Mouse (Mus musculus) left cerebral cortex, adult 11 months (tissue): ENCODE measurements around the gene Zkscan14.

Experiments used
- DNase-seq: peaks from one replicate; pipeline ENCODE4 v3.0.0; 2022; ENCODE audit warnings: low spot score

The Zkscan14 gene

DNA sequence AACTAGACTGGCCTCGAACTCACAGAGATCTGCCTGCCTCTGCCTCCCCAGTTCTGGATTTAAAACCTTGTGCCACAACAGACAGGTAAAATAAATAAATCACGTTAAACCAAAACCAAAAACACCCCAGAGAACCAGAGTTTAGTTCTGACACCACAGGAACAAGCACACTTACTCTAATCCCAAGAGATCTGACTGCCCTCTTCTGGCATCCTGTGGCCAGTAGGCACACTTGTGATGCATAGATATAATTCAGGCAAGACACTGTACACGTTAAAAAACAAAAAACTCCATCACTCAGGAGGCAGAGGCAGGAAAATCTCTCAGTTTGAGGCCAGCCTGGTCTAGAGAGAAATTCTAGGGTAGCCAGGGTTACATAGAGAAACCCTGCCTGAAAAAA is 778 bp upstream of the Zkscan14 start:
- no peak for DNase-seq

DNA sequence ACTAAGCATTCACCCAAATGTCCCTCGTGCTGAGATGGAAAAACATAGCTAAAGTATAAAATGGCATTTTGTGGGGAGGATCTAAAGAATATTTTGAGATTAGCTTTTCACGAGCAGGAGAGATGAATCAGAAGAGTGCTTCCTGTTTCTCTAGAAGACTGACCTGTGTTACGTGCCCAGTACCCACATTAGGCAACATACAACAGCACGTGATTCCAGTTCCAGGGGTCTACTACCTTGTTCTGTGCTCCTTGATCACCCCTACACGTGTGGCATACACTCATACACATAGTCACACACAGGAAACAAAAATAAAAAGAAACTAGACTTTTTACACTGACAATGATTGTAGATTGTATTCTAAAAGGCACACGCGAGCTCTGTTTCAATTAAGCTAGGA is 1.3 kb downstream of the Zkscan14 start:
- DNase-seq, result no peak

DNA sequence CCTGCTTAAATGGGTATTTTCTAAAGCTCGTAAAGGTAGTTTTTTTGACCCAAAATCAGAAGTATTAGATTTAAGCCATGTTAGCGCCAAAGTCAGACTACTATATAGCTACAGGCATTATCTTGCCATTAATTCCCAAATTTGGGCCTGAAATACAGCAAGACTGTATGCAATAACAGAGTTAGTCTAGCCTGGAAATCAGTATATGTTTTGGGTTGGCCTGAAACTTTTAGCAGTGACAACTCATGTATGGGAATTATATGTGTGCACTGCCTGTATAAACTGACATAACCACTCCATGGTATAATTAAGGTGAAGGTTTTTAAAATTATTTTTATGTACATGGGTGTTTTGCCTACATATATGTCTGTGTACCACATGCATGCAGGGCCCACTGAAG is 9.7 kb downstream of the Zkscan14 start, which contains the start of gene Atp5j2:
Gene Atp5j2, minus strand, starts transcription at position 101 of the 400 bp plus-strand sequence.
- no peak for DNase-seq

DNA sequence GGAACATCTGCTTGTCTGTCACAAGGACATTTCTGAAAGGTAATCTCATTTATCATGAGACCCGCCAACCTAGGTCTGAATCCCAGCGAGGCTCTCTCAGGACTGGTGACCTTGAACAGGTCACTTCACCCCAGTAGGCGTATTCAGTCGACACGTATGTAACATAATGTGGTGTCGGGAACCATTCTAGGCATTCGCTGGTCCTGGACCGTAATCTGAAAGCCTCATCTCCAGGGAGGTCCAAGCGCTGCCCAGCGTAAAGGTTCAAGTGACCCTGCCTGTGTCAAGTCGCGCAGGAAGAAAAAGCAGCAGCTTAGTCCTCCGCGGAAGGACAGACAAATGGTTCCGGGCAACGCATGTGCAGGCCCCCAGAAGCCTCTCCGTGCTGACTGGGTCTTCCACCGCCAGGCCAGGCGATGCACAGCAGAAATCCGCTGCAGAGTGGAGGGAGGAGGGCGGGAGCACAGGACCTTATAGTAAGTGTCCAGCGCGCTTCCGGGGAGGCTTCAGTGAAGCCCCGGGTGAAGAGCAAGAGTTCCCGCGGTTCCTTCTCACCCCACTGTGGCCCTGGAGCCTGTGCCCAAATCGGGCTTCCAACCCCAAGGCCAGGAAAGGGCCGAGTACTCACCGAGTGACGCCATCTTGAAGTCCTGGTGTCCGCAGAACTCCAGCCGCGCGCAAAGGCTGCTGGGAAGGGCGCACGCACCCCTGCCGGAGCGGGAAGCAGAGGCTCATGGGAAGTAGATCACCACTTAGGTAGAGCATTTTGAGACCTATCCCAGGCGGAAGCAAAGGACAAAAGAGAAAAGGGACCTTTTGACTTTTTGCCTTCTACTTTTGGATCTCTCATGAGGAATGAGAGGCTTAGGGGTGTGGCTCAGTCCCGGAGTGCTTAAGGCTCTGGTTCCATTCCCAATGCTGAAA is 10.5 kb downstream of the Zkscan14 start:
- peak; percentile 84 for DNase-seq

DNA sequence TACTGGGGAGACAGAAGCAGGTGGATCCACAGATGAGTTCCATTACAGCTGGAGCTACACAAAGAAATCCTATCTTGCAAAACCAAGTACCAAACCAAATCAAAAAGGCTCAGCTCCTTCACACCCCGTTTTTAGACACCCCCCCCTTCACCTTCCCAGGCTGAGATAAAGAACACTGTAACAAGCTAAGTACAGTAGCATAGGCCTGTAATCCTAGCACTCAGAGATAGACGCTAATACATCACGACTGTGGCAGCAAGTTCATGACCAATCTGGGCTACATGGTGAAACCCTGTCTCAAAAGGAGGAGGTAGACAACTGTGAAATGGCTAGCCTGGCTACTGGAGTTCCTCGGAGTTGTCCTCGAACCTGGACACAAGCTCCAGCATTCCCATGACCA is 11.3 kb downstream of the Zkscan14 start:
- no peak for DNase-seq

DNA sequence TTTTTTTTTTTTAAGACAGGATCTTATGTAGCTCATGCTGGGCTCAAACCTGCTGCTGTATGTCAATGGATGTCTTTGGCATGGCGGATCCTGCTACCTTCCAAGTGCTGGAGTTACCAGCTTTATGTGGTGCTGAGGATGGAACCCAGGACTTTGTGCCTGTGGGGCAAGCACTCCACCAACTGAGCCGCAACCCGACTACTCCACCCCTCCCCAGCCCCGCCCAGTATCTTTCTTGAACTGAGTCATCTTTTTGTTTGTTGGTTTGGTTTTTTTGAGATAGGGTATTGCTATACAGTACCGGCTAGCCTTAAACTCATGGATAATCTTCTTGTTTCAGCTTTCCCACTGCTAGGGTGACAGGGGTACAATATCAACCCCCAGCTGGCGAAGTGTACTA is 12.3 kb downstream of the Zkscan14 start:
- no peak for DNase-seq

DNA sequence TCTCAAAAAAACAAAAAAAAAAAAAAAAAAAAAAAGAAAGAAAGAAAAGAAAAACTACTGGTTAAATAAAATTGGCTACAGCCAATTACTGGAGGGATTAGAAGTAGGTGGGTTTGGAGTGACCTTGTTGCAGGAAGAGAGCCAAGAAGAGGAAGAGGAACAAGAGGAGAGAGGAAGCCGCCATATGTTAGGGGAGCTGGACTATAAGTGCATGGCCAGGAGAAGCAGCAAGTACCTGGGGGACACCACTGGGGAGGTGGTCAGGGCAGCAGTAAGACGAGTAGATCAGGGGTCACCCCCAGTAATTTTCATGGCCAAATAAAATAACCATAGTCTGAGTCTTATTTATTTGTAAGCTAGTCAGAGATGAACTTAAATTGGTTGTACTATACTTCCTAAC is 16.4 kb downstream of the Zkscan14 start:
- DNase-seq, result no peak

DNA sequence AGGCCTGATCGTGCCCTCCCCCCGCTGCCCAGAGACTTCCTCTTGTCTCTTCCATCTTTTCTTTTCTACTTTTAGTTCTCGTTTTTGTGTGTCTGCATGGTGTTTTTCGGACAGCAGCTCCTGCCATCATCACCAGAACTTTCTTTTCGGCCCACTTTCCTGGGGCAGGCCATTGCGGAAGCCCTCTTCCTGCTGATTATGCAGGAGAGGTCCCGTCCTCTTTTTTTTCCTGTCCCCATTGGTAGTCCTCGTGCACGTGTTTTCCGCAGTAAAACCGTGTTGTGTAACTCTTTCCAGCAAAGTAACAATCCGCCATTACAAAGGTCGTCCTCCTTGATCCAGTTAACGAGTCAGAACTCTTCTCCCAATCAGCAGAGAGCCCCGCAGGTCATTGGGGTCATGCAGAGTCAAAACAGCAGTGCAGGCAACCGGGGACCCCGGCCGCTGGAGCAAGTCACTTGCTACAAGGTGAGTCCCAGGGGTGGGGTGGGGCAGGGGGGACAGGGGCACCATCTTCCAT is 23.1 kb downstream of the Zkscan14 start:
- DNase-seq, result no peak

DNA sequence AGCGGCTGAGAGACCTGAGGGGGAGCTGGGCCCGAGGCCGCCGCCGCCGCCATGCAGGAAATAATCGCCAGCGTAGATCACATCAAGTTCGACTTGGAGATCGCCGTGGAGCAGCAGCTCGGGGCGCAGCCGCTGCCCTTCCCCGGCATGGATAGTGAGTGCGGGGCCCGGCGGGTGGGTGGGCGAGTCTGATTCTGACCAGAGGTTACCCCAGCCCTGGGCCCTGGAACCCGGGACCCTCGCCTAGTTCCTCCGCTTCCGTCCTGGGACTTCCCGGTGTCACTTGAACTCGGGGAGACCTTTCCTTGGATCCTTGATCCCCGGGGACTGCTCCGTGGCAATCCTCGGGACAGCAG is 34.4 kb downstream of the Zkscan14 start:
- no peak for DNase-seq

DNA sequence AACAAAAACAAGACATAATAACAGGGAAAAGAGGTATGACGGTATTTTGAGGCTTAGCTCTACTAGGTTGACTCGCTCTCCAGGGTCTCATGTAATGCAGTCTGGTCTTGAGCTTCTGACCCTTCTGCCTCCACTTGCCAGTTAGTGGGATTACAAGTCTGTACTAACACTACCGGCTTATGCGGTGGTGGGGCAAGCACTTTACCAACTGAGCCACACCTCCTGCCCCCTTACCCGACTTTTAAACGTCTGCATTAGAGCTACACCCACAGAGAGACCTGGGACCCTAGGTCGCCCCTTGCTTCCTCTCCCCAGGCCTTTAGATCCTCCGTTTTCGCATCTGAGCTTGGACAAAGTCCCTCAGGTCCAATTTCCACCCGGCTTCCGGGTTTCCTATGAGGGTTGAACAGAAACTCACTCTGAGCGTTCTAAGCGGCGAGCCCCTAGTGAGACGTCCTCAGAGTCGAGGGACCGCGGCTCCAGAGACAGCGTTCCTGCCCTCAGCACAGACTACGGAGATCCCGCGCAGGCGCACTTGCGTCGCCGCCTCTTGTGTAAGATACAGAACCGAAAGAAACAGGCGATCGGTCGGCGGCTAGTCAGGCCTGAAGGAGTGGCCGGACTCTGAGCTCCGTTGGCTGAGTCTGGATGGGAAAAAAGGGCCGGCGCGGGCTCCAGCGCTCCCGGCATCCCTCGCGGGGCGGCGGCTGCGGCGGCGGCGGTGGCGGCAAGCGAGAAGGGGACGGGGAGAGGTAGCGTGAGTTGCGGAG is 34.9 kb downstream of the Zkscan14 start, which contains the start of the genes Ptcd1 and Cpsf4:
Gene Ptcd1, minus strand, starts transcription at position 573 of the 770 bp plus-strand sequence.
Gene Cpsf4, plus strand, starts transcription at position 678 of the 770 bp plus-strand sequence.
- DNase-seq, result peak; percentile 97

DNA sequence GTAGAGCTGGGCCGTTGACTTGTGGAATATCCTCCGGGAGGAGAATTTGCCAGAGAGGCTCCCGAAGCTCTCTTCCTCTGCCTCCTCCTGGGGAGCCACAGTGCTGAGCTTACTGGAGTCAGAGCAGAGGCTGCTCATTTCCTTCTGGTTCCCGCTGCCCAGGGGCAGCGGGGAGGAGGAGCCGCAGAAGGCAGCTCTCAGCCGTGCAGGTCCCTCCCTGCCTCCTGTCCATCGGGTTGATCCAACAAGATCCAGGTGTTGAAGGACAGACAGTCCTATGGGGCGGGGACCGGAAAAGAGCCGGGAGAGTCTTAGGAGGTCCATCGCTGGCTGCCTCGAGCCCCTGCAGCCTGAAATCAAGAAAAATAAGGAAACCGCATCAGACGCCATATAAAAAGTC is 36.5 kb downstream of the Zkscan14 start:
- DNase-seq, result no peak

DNA sequence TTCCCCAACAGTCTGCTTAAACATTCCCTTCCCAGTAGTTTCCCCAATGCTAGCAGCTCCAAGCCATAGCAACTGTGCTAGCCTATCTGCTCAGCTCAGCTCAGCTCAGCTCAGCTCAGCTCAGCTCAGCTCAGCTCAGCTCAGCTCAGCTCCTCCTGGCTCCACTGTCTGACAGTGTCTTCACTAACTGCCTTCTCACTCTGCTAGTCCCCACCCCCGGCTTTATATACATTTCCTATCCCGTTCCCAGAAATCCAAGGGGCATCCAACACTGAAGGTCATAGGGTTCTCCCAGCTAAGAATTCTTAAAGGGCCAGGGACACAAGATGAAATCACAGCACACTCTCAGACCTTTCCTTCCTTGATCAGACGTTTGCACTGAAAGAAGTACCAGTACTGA is 37.0 kb downstream of the Zkscan14 start:
- DNase-seq, result no peak

DNA sequence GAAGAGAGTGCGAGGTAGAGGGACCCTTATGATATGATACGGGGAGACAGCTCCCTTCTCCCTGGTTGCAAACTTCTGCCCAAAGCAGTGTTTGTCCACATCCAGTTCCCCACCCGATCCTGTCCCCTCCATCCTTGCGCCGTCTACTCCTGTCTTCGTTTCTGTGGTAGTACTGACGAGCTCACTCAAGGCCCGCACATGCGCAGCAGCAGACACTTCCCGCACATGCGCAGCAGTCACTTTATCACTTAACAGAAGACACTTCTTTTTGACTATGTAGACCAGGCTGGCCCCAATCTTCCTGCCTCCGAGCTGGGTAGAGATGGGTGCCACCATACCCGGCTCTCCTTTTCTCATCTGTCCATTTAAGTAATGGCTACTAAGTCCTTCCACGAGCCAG is 40.3 kb downstream of the Zkscan14 start:
- DNase-seq, result no peak

DNA sequence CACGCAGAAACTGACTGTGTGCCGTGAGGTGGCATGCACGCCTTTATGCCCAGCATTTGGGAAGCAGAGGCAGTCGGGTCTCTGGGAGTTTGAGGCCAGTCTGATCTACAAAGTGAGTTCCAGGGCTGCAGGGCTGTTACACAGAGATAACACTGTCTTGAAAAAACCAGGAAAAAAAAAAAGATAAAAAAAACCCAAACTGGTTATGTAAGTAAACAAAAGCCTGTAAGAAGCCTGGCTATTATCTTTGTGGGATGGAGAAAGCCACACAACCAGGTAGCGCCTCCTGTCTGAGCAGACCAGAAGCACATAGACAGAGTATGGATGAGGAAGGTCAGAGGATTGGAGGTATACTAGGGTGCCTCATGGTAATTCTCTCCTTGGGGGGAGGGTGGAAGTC is 49.0 kb downstream of the Zkscan14 start:
- DNase-seq, result no peak

DNA sequence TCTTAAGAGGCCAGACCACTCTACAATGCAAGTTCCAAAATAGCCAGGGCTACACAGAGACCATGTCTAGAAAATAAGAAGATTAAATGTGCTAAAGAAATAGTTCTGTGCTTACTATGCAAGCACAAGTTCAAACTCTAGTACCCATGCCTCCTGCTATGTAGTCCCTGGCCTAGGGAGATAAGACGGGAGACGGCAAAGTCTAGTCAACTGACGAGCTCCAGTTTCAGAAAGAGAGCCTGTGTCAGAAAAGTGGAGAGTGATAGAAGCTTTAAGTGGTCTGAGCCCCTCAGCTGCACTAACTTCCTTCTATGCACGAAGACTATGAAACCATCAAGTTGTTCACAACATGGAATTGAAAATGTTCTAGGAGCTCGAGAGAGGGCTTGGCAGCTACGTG is 52.4 kb downstream of the Zkscan14 start:
- no peak for DNase-seq

DNA sequence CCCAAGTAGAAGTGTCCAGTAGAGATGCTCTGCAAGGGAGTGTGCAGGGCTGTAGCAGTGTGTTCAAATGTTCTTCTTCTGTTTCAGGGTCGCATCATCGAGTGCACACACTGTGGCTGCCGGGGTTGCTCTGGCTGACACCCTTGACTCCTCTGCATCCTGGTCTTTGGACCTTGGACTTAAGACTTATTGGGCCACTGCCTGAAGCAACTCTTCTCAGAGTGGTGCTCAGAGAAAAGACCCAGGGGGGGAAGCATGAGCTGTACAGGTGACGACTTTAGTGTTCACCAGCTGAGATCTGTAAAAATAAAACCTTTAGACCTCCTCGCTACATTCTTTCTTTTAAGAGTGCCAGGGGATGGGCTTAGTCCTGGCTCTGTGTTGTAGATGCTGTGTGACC is 53.9 kb downstream of the Zkscan14 start:
- DNase-seq, result no peak
